Mouse (Mus musculus): Measurements from ENCODE around the gene Dohh. TPM values are rescaled to one million over a fixed set of nuclear protein-coding genes. Genes with fewer than 3 reads are reported as not detected.
A peak's percentile ranks its signal among the peaks of the same experiment; 100 is the strongest.

Dohh gene
- total RNA-seq, 2 experiments from 2014 or later = 82.4 to 88.6 TPM

DNA sequence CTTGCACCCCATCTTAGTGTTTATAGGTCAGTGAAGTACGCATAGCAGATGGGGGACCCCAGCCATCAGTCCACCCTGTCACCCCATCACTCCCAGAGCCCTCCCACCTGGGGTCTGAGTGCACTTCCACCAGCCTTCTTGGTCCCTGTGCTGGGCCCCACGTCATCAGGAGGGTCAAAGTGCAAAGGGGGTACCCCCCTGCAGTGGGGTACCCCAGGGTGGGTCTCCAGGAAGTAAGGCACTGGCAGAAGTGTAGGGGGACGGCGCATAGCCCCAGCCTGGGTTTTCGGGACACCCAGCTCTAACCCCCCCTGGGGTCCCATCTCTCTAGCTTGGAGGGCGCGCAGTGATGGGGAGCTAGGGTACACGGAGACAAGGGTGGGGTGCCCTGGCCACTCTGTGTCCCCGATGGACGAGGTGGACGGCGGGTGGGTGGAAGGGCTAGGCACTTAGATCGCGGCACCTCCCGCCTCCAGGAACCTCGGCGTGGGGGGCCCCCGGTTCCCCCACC is 15.6 kb downstream of the Dohh start:
- intact Hi-C loops (cut with DNase I) = loop anchor here (10.0 kb wide), 1 partner anchor 155 kb away; the partner anchor contains the start of gene Aes
- DNase-seq (ENCODE audit: low spot score in 2 of 2) = no peak

DNA sequence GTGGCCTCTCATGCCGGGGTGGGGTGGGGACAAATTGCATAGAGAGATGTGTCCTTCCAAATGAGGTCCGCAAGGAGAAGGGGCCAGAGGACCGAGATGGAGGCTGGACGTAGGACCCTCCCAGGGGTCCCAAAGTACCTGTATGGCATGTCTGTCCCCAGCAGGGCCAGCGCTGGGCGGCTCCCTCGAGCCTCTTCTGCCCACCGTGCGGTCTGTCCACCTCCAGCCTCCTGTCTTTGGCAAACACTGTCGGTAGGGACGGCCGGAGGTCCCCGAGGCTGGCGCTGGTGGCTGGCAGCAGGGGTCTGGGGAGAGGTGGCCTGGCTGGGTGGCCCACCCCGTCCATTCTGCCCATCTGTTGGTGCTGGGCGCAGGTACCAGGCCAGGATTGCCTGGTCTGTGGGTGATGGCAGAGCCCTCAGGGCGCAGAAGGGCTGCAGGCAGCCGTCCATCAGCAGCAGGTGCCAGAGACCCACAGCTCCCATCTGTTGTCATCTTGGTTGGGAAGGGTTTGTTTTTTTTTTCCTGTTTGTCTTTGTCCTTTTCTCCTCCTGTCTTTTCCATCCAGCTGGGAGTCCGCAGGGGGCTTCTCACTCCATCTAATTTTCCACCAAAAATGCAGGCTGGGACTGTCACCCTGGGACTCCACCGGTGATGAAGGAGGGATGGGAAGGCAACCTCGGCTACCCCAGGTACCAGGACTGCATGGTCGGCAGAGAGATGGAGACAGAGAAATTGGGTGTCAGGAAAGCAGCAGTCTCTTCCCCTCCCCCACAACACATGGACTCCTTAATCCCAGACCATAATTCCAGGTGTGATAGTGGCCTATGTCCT is 16.4 kb downstream of the Dohh start:
- intact Hi-C loops (cut with DNase I) = no loop called here
- no peak for DNase-seq (ENCODE audit: low spot score in 2 of 2)

DNA sequence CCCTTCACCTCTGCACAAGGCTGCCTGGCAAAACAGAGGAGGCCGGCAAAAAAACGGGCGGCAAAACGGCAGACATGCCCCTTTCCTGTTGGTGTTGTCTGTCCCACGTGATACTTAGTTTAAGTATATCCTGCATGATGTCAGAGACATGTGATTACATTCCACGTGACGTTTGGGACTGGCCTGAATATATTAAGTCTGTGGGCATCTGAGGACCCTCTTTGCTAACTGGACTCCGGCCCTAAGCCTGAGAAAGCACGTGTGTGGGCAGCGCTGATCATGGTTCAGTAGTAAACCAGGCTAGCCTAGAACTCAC is 16.9 kb downstream of the Dohh start:
- DNase-seq (ENCODE audit: low spot score in 2 of 2) = peak in 1 of 2 experiments; percentile 79
- intact Hi-C loops (cut with DNase I) = no loop called here

DNA sequence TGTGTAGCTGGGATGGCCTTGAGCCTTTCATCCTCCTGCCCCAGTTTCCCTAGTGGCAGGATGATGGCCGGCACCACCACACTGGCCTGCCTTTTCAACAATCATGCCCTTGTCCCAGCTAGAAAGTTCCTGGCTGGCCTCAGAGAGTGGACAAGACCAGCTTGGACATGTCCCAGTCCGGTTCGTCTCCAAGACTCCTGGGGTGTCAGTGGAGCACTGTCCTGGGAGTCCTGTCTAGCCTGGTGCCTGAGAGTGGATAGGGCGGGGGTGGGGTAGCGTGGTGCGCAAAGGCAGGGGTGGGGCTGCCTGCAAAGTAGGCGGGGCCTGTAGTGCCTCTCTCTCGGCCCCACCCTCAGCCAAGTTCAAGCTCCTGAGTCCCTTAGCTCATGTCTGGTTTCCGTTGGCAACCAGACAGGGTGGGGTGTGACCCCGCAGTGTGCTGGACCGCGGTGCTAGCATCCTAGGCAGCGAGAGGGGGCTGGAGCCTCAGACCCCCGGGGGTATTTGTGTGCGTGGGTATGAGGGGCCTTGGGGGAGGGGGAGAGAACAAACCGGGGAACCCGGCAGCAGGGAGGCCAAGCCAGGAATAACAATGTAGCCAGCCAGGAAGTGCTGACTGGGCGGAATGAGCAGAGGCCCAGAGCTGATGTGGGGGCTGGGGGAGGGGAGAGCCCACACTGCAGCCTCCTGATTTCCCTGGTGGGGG is 17.4 kb downstream of the Dohh start:
- peak; percentile 54 to 65 for DNase-seq (ENCODE audit: low spot score in 2 of 2)

DNA sequence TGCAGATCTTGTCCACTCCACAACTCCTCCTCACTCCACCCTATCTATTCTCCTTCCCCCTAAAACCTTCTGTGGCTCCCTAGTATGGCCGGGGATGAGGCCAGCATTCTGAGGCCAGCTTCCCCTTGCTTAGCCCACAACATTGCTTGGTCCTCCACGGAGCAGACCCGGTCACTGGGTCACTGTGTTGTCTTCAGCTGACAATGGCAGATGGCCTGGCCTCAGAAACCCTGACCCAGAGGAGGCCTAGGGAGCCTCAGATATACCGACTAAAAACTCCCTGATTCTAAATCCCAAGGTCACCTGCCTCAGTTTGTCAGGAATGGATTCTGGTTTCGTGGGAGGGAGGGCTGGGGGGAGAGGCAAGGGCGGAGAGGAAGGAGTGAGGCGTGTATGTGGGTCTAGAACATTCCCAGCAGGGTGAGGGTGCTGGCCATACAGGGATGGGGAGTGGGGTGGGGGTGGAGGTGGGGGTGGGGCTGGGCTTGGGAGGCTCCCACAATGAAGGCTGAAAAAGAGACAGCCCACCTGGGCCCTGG is 18.1 kb downstream of the Dohh start:
- intact Hi-C loops (cut with DNase I) = no loop called here
- DNase-seq (ENCODE audit: low spot score in 2 of 2) = no peak

More for the DNA sequence above, 17.4 kb downstream of the Dohh start:
- intact Hi-C loops (cut with DNase I) = no loop called here

DNA sequence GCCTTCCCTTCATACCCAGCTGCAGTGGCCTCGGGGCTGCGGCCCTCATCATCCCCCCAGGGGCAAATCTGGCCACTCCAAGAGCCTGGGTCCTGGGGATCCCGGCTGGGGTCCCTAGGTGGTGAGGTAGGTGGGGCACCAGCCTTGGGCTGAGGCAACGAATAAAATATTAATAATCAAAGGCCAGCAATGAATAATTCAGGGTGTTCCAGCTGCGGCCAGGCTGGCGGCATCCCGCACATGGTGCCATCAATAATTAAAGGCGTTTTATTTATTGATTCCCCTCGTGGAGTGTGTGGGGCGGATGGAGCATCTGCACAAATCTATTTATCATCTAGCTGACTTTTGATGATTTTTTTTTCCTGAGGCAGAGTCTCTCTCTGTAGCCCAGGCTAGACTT is 19.3 kb downstream of the Dohh start:
- intact Hi-C loops (cut with DNase I) = no loop called here
- DNase-seq (ENCODE audit: low spot score in 2 of 2) = no peak

DNA sequence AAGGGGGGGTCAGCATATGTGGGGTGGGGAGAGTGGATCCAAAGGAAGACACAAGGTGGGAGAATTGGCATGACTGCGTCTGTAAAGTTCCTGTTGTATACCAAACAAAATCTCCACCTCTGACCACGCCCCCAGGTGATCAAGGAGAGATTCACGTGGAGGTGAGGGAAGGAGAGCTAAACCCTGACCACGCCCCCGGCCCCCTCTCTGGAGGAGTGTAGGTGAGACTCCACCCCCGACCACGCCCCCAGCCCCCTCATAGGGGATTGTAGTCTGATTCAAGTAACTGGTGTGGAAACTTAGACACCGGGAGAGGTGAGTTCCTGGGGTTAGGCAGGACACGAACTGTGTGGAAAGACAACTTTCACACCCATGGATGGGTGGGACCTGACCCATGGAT is 19.9 kb downstream of the Dohh start:
- intact Hi-C loops (cut with DNase I) = no loop called here
- no peak for DNase-seq (ENCODE audit: low spot score in 2 of 2)

DNA sequence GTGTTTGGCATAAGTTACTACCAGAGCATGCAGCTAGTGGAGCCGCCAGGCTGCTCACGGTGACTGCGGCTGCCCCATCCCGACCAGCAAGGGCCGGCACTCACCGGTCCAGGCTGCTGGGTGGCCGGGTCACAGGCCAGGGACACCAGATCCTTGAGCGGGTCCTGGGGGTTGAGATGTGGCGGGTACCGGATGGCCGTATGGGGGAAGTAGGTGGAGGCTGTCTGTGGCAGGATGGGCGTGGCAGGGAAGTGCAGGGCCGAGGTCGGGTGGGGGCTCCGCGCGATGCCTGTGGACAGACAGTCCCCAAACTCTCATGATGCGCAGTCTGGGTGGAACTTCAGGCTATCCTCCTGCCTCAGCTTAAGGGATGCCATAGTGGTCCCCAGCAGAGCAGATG is 20.5 kb downstream of the Dohh start:
- intact Hi-C loops (cut with DNase I) = no loop called here
- no peak for DNase-seq (ENCODE audit: low spot score in 2 of 2)

DNA sequence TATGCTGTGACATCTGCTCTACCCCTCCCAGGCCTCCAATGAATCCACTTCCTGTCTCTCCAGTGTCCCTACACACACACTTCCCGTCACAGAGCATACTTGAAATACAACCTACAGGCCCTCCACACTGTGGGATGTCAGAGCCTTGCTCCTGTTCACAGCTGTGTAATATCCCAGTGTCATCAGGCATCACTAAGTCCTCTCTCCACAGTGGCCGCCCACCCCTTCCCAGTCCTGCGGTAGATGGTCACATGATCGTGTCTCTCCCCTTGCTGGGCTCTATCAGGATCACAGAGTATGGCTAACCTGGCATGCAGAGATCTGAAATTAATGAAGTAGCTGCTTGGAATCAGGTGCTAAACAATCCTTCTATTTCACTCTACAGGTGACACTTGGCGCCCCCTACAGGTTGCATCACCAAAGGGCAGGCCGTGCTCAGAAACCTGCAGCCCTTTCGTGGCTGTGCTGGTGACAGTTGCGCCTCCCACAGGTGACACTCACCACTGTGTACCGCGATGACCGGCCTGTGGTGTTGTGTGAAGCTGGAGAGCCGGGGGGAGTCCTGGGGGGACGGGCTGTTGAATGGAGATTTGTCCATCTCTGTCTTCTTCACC is 21.5 kb downstream of the Dohh start:
- peak; percentile 56 to 78 for DNase-seq (ENCODE audit: low spot score in 2 of 2)
- intact Hi-C loops (cut with DNase I) = no loop called here

DNA sequence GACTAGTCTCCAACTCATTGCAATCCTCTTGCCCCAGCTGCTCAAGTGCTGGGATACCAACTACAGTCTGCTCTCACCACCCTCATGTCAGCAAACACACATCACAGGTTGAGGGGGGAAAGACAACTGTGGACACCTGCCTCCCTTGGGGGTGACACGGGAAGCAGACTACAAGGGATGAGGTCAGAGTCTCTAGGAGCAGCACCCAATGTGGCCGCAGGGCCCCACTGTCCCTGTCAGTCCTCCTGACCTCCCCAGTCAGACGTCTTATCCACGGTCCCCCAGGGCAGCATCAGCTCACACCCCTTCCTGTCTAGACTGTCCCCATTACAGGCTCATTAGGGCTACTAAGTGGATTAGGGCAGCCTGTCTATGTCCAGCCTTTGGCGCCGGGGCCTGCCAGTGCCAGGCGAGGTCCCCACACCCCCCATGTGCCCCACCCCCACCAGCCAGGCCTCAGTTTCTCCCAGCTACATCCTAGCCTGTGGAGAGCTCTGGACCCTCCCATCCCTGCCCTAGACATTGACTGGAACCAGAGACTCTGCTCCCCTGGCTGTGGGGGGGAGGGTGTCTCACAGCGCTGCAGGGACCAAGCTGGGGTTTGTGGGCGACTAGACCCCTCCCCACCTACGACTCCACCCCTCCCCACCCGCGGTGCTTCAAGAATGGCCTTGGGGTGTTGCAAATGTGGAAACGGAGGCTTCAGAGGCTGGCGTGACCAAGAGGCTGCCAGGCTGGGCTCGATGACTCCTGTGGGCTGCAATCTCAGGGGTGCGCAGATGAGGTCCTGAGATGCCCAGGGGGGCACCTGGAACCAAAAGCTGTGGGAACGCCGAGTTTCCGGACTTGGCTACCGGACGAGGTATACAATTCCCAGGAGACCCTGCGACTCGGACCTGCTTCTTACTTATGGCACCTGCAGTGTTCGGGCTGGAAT is 22.5 kb downstream of the Dohh start:
- no peak for DNase-seq (ENCODE audit: low spot score in 2 of 2)
- intact Hi-C loops (cut with DNase I) = no loop called here

DNA sequence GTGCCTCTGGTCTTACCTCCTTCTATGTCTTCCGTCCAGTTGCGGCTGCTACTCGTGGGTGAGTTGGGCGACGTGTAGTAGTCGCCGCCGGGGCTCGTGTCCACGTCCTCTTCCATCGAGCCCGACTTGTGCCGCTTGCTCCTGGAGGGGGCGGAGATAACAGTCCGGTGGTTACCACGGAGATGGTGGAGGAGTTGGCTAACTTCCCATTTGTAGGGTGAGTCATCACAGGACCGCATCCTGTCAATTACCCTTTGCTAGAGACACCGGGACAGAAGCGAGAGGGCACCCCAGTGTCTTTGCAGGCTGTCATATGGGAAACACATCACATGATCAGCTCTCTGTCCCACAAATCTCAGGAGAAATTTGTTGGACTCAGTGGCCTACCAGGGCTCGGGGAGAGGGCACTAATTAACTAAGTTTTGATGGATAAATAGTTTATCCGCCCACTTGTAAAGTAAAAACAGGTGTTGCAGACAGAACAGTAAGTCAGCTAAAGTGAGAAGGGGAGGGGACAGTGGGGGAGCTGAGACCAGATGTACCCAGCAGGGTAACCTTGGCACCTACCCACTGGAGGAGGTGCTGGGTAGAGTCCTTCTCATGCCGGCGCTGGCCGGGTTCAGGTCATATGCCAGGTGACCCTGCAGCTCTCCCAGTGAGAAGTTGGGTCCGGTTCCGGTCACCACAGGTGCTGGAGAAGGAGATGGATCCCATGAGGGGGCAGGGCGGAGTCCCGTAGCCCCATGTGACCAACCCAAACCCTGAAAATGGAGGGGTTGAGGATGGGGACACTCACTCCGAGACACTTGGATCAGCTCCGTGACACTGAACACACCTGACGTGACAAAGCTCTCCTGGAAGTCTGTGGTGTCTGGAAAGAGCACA is 23.6 kb downstream of the Dohh start:
- intact Hi-C loops (cut with DNase I) = no loop called here
- peak; percentile 77 to 91 for DNase-seq (ENCODE audit: low spot score in 2 of 2)

DNA sequence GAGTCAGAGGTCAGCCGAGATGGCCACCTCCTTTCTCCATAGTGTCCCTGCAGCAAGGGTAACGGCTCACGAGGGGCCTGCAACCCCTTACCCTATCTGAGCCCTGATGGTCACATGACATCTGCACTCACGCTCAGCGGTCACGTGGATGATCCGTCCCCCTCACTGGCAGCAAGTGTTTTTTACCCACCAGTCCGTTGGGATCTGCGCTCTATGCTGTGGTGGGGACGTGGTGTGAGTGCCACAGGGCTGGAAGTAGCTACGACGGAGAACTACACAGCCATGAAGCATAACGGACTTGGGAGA is 24.1 kb downstream of the Dohh start:
- DNase-seq (ENCODE audit: low spot score in 2 of 2) = no peak
- intact Hi-C loops (cut with DNase I) = no loop called here

DNA sequence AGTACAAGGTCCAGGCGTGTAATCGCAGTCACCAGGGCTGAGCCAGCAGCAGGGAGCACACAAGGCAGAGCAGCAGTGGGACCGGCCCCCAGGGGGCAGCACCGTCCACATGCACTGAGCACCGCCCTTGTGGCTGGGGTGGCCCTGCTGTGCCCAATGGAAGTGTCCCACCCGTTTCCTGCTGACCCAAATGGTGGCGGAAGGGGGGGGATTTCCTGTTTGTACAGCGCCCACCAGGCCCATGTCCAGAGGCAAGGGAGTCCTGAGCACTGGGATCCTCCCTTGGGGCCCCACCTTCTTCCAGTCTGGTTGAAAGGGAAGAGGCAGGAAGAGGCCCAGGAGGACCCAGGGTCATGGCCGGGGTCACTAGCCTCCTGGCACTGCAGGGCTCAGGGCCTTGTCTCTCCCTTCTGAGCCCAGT is 24.7 kb downstream of the Dohh start:
- intact Hi-C loops (cut with DNase I) = no loop called here
- peak in 1 of 2 experiments; percentile 73 for DNase-seq (ENCODE audit: low spot score in 2 of 2)

DNA sequence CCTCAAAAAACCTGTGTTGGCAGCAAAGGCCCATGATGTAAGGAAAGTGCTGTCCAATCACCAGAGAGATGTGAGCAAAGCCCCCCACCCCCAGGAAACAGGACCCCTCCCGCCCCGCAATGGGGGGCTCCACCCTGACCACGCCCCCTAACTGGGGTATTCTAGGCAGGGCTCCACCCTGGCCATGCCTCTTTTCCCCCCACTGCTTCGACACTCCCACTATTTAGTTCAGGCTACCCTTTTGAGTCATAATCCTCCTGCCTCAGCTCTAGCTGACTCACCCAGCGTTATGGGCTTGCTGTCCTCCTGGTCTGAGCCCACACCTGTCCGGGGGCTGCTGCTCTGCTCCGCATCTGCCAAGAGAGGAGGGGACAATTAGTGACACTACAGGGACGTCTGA is 25.1 kb downstream of the Dohh start:
- no peak for DNase-seq (ENCODE audit: low spot score in 2 of 2)
- intact Hi-C loops (cut with DNase I) = no loop called here

DNA sequence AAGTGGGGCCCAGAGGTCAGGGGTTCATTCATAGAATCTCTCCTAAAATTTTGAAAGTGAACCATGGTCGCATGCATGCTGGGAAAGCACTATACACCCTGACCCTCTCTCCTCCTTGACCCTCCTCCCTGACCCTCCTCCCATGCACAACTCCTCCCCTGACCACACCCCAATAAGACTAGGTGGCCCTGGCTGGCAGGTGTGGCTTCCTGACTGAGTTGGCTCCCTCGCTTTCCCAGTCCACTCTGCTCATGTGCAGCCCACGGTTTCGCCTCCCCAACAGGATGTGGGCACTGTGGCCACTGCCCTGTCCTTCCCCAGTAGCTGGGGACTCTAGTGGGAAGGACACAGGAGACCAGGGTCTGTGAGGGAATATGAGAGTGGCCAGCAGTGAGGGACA is 26.1 kb downstream of the Dohh start:
- intact Hi-C loops (cut with DNase I) = no loop called here
- no peak for DNase-seq (ENCODE audit: low spot score in 2 of 2)

DNA sequence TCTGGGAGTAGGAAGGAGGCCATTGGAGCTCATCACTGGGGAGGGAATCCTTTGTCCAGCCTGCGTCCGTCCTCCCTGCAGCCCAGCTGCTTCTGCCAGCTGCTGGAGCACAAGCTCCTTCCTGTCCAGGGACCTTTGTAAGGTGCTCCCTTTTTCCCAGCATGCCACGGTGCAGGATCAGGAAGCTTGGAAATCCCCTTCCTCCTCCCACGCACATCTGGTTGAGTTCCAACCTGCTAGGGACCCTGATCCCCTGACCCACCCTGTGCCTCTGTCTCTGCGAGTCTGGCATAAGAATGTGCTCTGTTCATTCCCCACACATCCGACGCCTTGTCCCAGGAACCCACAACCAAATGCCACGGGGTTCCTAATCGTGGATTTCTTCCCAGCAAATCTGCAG is 26.8 kb downstream of the Dohh start:
- intact Hi-C loops (cut with DNase I) = no loop called here
- no peak for DNase-seq (ENCODE audit: low spot score in 2 of 2)

DNA sequence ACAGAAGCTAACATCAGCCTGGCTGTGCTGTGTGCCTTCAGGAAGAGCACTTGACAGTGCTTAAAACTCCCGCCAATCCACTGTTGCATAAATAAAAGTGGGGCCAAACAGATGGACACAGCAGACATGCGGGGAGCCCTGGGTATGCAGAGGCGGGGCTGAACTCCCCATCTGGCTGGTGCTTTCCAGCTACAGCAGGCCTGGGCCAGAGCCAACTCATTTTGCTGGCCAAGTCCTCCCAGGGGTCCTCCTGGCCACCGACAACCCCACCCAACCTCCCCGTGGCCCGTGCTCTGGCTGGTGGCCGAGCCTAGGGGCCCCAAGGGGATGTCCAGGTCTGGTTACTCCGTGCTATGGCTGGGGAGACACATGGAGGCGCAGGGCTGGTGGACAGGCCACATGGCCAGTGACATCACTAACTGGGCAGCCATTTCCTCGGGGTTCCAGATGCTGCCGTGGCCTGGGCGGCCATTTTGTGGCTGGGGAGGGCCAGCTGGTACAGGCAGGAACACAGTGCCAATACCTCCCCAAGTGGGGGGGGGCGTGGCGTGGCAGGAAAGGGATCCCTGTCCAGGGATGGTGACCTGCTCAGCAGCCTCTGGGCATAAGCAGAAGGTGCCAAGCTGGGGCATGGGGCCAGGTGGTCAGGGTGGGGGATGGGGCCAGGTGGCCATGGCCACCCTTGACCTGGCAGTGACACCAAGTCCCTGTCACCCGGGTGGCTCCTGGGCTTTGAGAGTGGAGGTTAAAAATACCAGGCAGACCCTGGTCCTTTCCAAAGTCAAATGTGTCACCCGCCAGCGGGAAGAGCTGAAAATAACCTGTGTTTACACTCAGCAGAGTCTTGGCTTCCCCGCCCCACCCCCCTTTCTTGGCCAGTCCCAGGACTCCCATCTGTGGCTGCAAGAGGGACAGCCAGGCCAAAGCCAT is 27.5 kb downstream of the Dohh start:
- intact Hi-C loops (cut with DNase I) = loop anchor here (2.0 kb wide), 1 partner anchor 15 kb away; no protein-coding TSS in a partner anchor
- DNase-seq (ENCODE audit: low spot score in 2 of 2) = peak; percentile 60 to 74

All from left cerebral cortex, postnatal 14 days (tissue).